In the genomic region with DNA sequence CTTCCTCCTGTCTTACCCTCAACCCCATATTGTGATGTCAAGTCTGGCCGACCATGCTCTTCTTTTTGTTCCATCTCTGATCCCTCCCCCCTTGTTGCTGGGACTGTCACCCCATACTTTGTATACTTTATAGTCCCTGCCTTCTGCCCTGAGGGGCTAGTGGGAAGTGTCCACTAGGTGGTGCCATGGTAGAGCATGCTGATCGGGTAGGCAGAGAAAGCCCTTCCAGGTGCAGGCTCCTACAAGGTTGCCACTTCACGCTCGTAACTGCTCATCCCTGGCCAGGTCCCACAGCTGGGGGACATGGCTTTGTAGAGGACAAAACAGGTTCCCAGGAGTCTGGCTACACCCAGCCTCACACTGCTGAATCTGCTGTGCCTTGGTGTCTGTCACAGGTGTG, we compare ENCODE assay signal across 9 mouse cellular contexts. TPM values are rescaled to one million over a fixed set of nuclear protein-coding genes. Genes with fewer than 3 reads are reported as not detected.
DNase-seq lines count a peak whose midpoint lies in the region; ATAC-seq and TF ChIP-seq lines count a peak whose summit lies in the region.
"Had no signal": no experiment of that assay in that cellular context is flagged by ENCODE, and none has a peak within 500 bp of the region (broad histone marks: within the 10 kb centered on the region; RNA-seq: fewer than 3 reads in every experiment).

No protein-coding gene starts in this region.

- no peaks in the 10 kb centered on the region for H3K36me3 ChIP-seq in heart, postnatal 0 days (replicated peaks; ENCODE audit: control insufficient read depth, insufficient read depth, low read length)
- no peaks in the 10 kb centered on the region for H3K36me3 ChIP-seq in liver, embryonic 13.5 days
- H3K36me3 ChIP-seq: neural tube, embryonic 13.5 days had no signal

- WGBS in heart, postnatal 0 days, result 57% methylated on average over 4 of the region's 4 CpGs
- 43% methylated on average over 4 of the region's 4 CpGs for WGBS in liver, embryonic 13.5 days (ENCODE audit: insufficient replicate concordance)

- TF ChIP-seq EP300 in heart, postnatal 0 days (IDR thresholded peaks at IDR 0.05; ENCODE audit: low read depth), result no peak

- no peak overlapping the region for H3K4me2 ChIP-seq in heart, postnatal 0 days (ENCODE audit: low read depth, low read length)
- H3K4me2 ChIP-seq in liver, embryonic 13.5 days, result no peak overlapping the region
- H3K4me2 ChIP-seq: neural tube, embryonic 13.5 days had no signal

- peaks cover 17% of the 10 kb centered on the region for H3K4me1 ChIP-seq in heart, postnatal 0 days (ENCODE audit: control insufficient read depth, insufficient read depth)
- H3K4me1 ChIP-seq in liver, embryonic 13.5 days (replicated peaks), result peaks cover 8% of the 10 kb centered on the region
- H3K4me1 ChIP-seq: neural tube, embryonic 13.5 days had no signal

- no peaks in the 10 kb centered on the region for H3K9me3 ChIP-seq in heart, postnatal 0 days (replicated peaks; ENCODE audit: control insufficient read depth, low read length)
- H3K9me3 ChIP-seq in liver, embryonic 13.5 days (replicated peaks), result no peaks in the 10 kb centered on the region
- H3K9me3 ChIP-seq: neural tube, embryonic 13.5 days had no signal

- no peaks in the 10 kb centered on the region for H3K27me3 ChIP-seq in heart, postnatal 0 days (ENCODE audit: control insufficient read depth, insufficient read depth, low read length)
- no peaks in the 10 kb centered on the region for H3K27me3 ChIP-seq in liver, embryonic 13.5 days
- H3K27me3 ChIP-seq: neural tube, embryonic 13.5 days had no signal

- peak; percentile 58 for TF ChIP-seq CTCF in heart, postnatal 0 days (IDR thresholded peaks at IDR 0.05; ENCODE audit: low read depth)

- DNase-seq in heart, postnatal 0 days (ENCODE audit: low spot score), result no peak
- DNase-seq in heart, adult 9 months (ENCODE audit: low spot score in 2 of 2), result no peak
- DNase-seq in A20 (ENCODE audit: low read depth, low spot score), result peak; percentile 47
- peak; percentile 66 for DNase-seq in adrenal gland, postnatal 14 days
- DNase-seq in liver, embryonic 13.5 days, result peak; percentile 15
- DNase-seq in frontal cortex, postnatal 14 days (ENCODE audit: low spot score in 2 of 2), result no peak
- DNase-seq in B cell, adult 2 months, result no peak

- H3K27ac ChIP-seq in heart, postnatal 0 days (ENCODE audit: low read depth), result no peak overlapping the region
- no peak overlapping the region for H3K27ac ChIP-seq in liver, embryonic 13.5 days
- H3K27ac ChIP-seq: neural tube, embryonic 13.5 days had no signal

- no peak overlapping the region for H3K4me3 ChIP-seq in heart, postnatal 0 days (ENCODE audit: low read depth, low read length)
- H3K4me3 ChIP-seq in liver, embryonic 13.5 days (replicated peaks), result no peak overlapping the region
- H3K4me3 ChIP-seq: neural tube, embryonic 13.5 days had no signal

- ATAC-seq in heart, postnatal 0 days (ENCODE audit: insufficient read depth, low read depth), result no peak
- no peak for ATAC-seq in liver, embryonic 13.5 days (ENCODE audit: low read depth)
- no peak for ATAC-seq in inflammation-experienced regulatory T-cells, adult 6 months

- H3K9ac ChIP-seq in heart, postnatal 0 days (replicated peaks; ENCODE audit: low read depth, low read length), result no peak overlapping the region
- no peak overlapping the region for H3K9ac ChIP-seq in liver, embryonic 13.5 days
- H3K9ac ChIP-seq: neural tube, embryonic 13.5 days had no signal

RNA-seq across cellular contexts. Expression of a gene that starts 29.5 kb away (rescaled TPM):
- total RNA-seq in heart, postnatal 0 days (2014; rRNA removed; ENCODE audit: low replicate concordance), result 97.4 and 129 TPM in 2 replicates
- polyA plus RNA-seq in heart, postnatal 0 days (2015; fragmentation: Nextera tagmentation; extraction: Ambion mirVana), result 40.6 and 41.9 TPM in 2 replicates
- total RNA-seq in adrenal gland, postnatal 14 days (2021), result 73.1 and 76.7 TPM in 2 replicates
- polyA plus RNA-seq in liver, embryonic 13.5 days (2015; fragmentation: Nextera tagmentation; extraction: Ambion mirVana), result 11.1 and 11.9 TPM in 2 replicates
- polyA plus RNA-seq in inflammation-experienced regulatory T-cells, adult 6 months (2017; shearing (Covaris generic)), result not detected

Comparison
In these comparisons a context has a peak if more than half of its experiments do, and no peak if none do; other contexts are left out.
1. DNase-seq: peak in A20 (single experiment), adrenal gland, postnatal 14 days (single experiment) and liver, embryonic 13.5 days (single experiment); none in heart, postnatal 0 days (single experiment), heart, adult 9 months (0 of 2), frontal cortex, postnatal 14 days (0 of 2) and B cell, adult 2 months (0 of 2).
2. RNA of a gene that starts 29.5 kb away (polyA plus RNA-seq): 40.6 to 41.9 TPM in heart, postnatal 0 days and 11.1 to 11.9 TPM in liver, embryonic 13.5 days; not detected in inflammation-experienced regulatory T-cells, adult 6 months; every median in the first group is over 10 times any median in the second.